Mouse (Mus musculus) cerebellum, adult 9-11 months (tissue): ENCODE data around the gene Myo10.

ENCODE experiments used
- DNase-seq: peaks from one replicate; pipeline ENCODE4 v3.0.0; 2022

Gene Myo10

GRCm38 (mm10) chr15:25769524-25770255 lies 147.4 kb downstream of the Myo10 start:
- no peak for DNase-seq

- DNase-seq = no peak
Observed at GRCm38 (mm10) chr15:25771782-25772181, 149.5 kb downstream of the Myo10 start.

GRCm38 (mm10) chr15:25773711-25774513 lies 151.6 kb downstream of the Myo10 start:
- no peak for DNase-seq

GRCm38 (mm10) chr15:25778937-25779336 lies 156.6 kb downstream of the Myo10 start:
- no peak for DNase-seq

- DNase-seq = no peak
Observed at GRCm38 (mm10) chr15:25779522-25780191, 157.3 kb downstream of the Myo10 start.

- DNase-seq = no peak
Observed at GRCm38 (mm10) chr15:25781053-25781452, 158.7 kb downstream of the Myo10 start.

GRCm38 (mm10) chr15:25785456-25786390 lies 163.4 kb downstream of the Myo10 start:
- no peak for DNase-seq

GRCm38 (mm10) chr15:25787406-25787805 lies 165.1 kb downstream of the Myo10 start:
- no peak for DNase-seq

GRCm38 (mm10) chr15:25787965-25788364 lies 165.6 kb downstream of the Myo10 start:
- no peak for DNase-seq

GRCm38 (mm10) chr15:25788565-25788964 lies 166.2 kb downstream of the Myo10 start:
- DNase-seq = no peak

GRCm38 (mm10) chr15:25789241-25789640 lies 166.9 kb downstream of the Myo10 start:
- DNase-seq = no peak

GRCm38 (mm10) chr15:25791660-25792353 lies 169.5 kb downstream of the Myo10 start:
- DNase-seq = no peak

- no peak for DNase-seq
Observed at GRCm38 (mm10) chr15:25794123-25794522, 171.8 kb downstream of the Myo10 start.

GRCm38 (mm10) chr15:25795496-25795895 lies 173.2 kb downstream of the Myo10 start:
- no peak for DNase-seq

- no peak for DNase-seq
Observed at GRCm38 (mm10) chr15:25796353-25796752, 174.0 kb downstream of the Myo10 start.

- DNase-seq = no peak
Observed at GRCm38 (mm10) chr15:25797179-25797578, 174.9 kb downstream of the Myo10 start.

- DNase-seq = no peak
Observed at GRCm38 (mm10) chr15:25797888-25798287, 175.6 kb downstream of the Myo10 start.

- DNase-seq = no peak
Observed at GRCm38 (mm10) chr15:25801726-25802125, 179.4 kb downstream of the Myo10 start.

- no peak for DNase-seq
Observed at GRCm38 (mm10) chr15:25802194-25802593, 179.9 kb downstream of the Myo10 start.

- no peak for DNase-seq
Observed at GRCm38 (mm10) chr15:25803111-25803510, 180.8 kb downstream of the Myo10 start.

GRCm38 (mm10) chr15:25805336-25806110 lies 183.2 kb downstream of the Myo10 start:
- peak; percentile 68 for DNase-seq
